Comparison of ENCODE assay signal across 27 mouse cellular contexts in the genomic region with DNA sequence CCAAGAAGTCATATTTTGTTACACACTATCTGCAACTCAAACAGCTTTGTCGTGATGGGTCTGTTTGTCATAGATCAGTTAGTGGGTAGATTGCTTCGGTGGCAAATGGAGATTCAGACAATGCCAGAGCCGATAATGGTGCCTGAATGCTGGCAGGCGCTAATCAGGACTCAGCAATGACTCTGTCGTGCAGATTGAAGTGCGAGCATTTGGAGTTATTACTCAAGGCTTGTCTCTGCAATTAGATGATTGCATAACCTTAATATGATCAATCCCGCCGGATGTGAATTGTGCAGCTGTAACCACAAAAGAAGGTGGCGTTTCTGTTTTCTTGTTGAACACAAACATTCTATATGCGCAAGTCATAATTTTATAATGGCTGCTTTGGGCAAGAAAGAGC.
A peak's percentile ranks its signal among the peaks of the same experiment; 100 is the strongest.
DNase-seq lines count a peak whose midpoint lies in the region; ATAC-seq and TF ChIP-seq lines count a peak whose summit lies in the region.
"Had no signal": no experiment of that assay in that cellular context is flagged by ENCODE, and none has a peak within 500 bp of the region (broad histone marks: within the 10 kb centered on the region; RNA-seq: fewer than 3 reads in every experiment).

No protein-coding gene starts in this region.

- H3K27me3 ChIP-seq in forebrain, postnatal 0 days (ENCODE audit: insufficient read depth, low read length), result no peaks in the 10 kb centered on the region
- 0 out of 2 replicates have a peak, but pooled peaks cover 7% of the 10 kb centered on the region for H3K27me3 ChIP-seq in forebrain, embryonic 10.5 days (ENCODE audit: poor library complexity, severe bottlenecking)
- H3K27me3 ChIP-seq in lung, postnatal 0 days (replicated peaks; ENCODE audit: insufficient read depth, low read length), result no peaks in the 10 kb centered on the region
- H3K27me3 ChIP-seq: embryonic facial prominence, embryonic 13.5 days; heart, embryonic 13.5 days had no signal

- ATAC-seq in forebrain, postnatal 0 days, result peak; percentile 19; the same call in 1 of the 2 replicates
- 0 out of 2 replicates have a peak, but pooled peaks have one; percentile 11 for ATAC-seq in lung, postnatal 0 days
- ATAC-seq in megakaryocyte, adult 5-6 weeks (ENCODE audit: poor library complexity, severe bottlenecking), result peak; percentile 64
- ATAC-seq: activated CD4-positive, CD25-positive, alpha-beta regulatory T cell, adult 4 months; CD4-positive, CD25-positive, alpha-beta regulatory T cell, adult 4 months; hindbrain, postnatal 0 days; inflammation-experienced regulatory T-cells, adult 6 months had no signal

- H3K27ac ChIP-seq in forebrain, postnatal 0 days (ENCODE audit: low read depth, low read length), result no peak overlapping the region
- H3K27ac ChIP-seq in forebrain, embryonic 10.5 days, result no peak overlapping the region
- no peak overlapping the region for H3K27ac ChIP-seq in lung, postnatal 0 days (ENCODE audit: low read length)
- H3K27ac ChIP-seq: embryonic facial prominence, embryonic 10.5 days; embryonic facial prominence, embryonic 13.5 days; heart, adult 2 months; heart, embryonic 10.5 days; heart, embryonic 13.5 days; hindbrain, embryonic 14.5 days; hindbrain, postnatal 0 days had no signal

- H3K4me1 ChIP-seq in forebrain, postnatal 0 days (ENCODE audit: insufficient read depth), result peaks cover 8% of the 10 kb centered on the region; the same call in 1 of the 2 replicates
- H3K4me1 ChIP-seq in forebrain, embryonic 10.5 days, result peaks cover 20% of the 10 kb centered on the region
- no peaks in the 10 kb centered on the region; the same call in 1 of the 2 replicates for H3K4me1 ChIP-seq in lung, postnatal 0 days (ENCODE audit: insufficient read depth, low read depth, low read length)

- TF ChIP-seq CTCF in forebrain, postnatal 0 days (IDR thresholded peaks at IDR 0.05; ENCODE audit: low read depth), result no peak
- TF ChIP-seq CTCF in lung, postnatal 0 days (IDR thresholded peaks at IDR 0.05), result no peak
- TF ChIP-seq CTCF in brain, embryonic 14.5 days (IDR thresholded peaks at IDR 0.05; ENCODE audit: borderline replicate concordance, extremely low read depth, insufficient read depth, insufficient read length), result no peak

- no peak overlapping the region for H3K4me2 ChIP-seq in forebrain, postnatal 0 days (ENCODE audit: low read depth)
- no peak overlapping the region for H3K4me2 ChIP-seq in lung, postnatal 0 days (replicated peaks; ENCODE audit: low read depth, low read length)
- H3K4me2 ChIP-seq: embryonic facial prominence, embryonic 13.5 days; heart, embryonic 13.5 days; hindbrain, embryonic 14.5 days had no signal

- no peaks in the 10 kb centered on the region for H3K9me3 ChIP-seq in forebrain, postnatal 0 days (ENCODE audit: low read length)
- no peaks in the 10 kb centered on the region for H3K9me3 ChIP-seq in forebrain, embryonic 10.5 days
- no peaks in the 10 kb centered on the region for H3K9me3 ChIP-seq in lung, postnatal 0 days (ENCODE audit: low read length)
- H3K9me3 ChIP-seq: embryonic facial prominence, embryonic 10.5 days; embryonic facial prominence, embryonic 13.5 days; heart, embryonic 10.5 days; heart, embryonic 13.5 days had no signal

- 47% methylated on average over 10 of the region's 10 CpGs for WGBS in forebrain, postnatal 0 days
- WGBS in forebrain, embryonic 10.5 days, result 88% methylated on average over 10 of the region's 10 CpGs
- 46% methylated on average over 10 of the region's 10 CpGs for WGBS in lung, postnatal 0 days

- TF ChIP-seq EP300 in lung, postnatal 0 days (IDR thresholded peaks at IDR 0.05), result no peak

- H3K4me3 ChIP-seq in forebrain, postnatal 0 days (ENCODE audit: low read depth, low read length), result no peak overlapping the region
- H3K4me3 ChIP-seq in forebrain, embryonic 10.5 days, result no peak overlapping the region
- no peak overlapping the region for H3K4me3 ChIP-seq in lung, postnatal 0 days (ENCODE audit: low read depth, low read length)
- H3K4me3 ChIP-seq: embryonic facial prominence, embryonic 10.5 days; embryonic facial prominence, embryonic 13.5 days; erythroblast, embryonic 14.5 days; heart, adult 2 months; heart, embryonic 10.5 days; heart, embryonic 13.5 days had no signal

- H3K9ac ChIP-seq in forebrain, postnatal 0 days, result no peak overlapping the region
- H3K9ac ChIP-seq in lung, postnatal 0 days (replicated peaks; ENCODE audit: low read depth), result no peak overlapping the region
- H3K9ac ChIP-seq: embryonic facial prominence, embryonic 13.5 days; heart, embryonic 13.5 days; hindbrain, embryonic 14.5 days had no signal

- TF ChIP-seq POLR2A in brain, embryonic 14.5 days (IDR thresholded peaks at IDR 0.05; ENCODE audit: borderline replicate concordance, extremely low read depth, insufficient read depth, insufficient read length, poor library complexity, severe bottlenecking), result no peak

- no peaks in the 10 kb centered on the region for H3K36me3 ChIP-seq in forebrain, postnatal 0 days (ENCODE audit: insufficient read depth)
- no peaks in the 10 kb centered on the region for H3K36me3 ChIP-seq in forebrain, embryonic 10.5 days (replicated peaks)
- no peaks in the 10 kb centered on the region for H3K36me3 ChIP-seq in lung, postnatal 0 days (ENCODE audit: insufficient read depth, low read length)
- H3K36me3 ChIP-seq: embryonic facial prominence, embryonic 10.5 days; embryonic facial prominence, embryonic 13.5 days; heart, embryonic 10.5 days; heart, embryonic 13.5 days had no signal

- DNase-seq in forebrain, postnatal 0 days, result peak; percentile 15
- no peak for DNase-seq in forebrain, embryonic 10.5 days (ENCODE audit: extremely low spot score, low spot score)
- DNase-seq in lung, postnatal 0 days (ENCODE audit: low spot score), result peak; percentile 11
- no peak for DNase-seq in lung, postnatal 14 days
- DNase-seq in brain, embryonic 14.5 days (ENCODE audit: low read depth), result peak; percentile 52
- no peak for DNase-seq in embryo, embryonic 11 days
- DNase-seq in spleen, adult 12 weeks (ENCODE audit: low spot score), result no peak
- DNase-seq: adrenal gland, adult 8-10 months; adrenal gland, postnatal 25 days; cerebellum, adult 2 months; cerebellum, adult 9-11 months; cerebellum, postnatal 25 days; gastrocnemius, postnatal 25 days; heart, adult 2 months; heart, postnatal 14 days; heart, postnatal 4 days had no signal

Comparison
In these comparisons a context has a peak if more than half of its experiments do, and no peak if none do; other contexts are left out.
1. DNase-seq: peak in forebrain, postnatal 0 days (single experiment), lung, postnatal 0 days (single experiment) and brain, embryonic 14.5 days (single experiment); none in forebrain, embryonic 10.5 days (single experiment), lung, postnatal 14 days (single experiment), embryo, embryonic 11 days (single experiment) and spleen, adult 12 weeks (single experiment).
2. ATAC-seq: peak in every context shown above with its lines; median percentile 64 in megakaryocyte, adult 5-6 weeks; 19 in forebrain, postnatal 0 days; 11 in lung, postnatal 0 days.